Mouse (Mus musculus) stomach, adult 2 months (tissue): ENCODE results near the gene Gm49355. TPM values are rescaled to one million over a fixed set of nuclear protein-coding genes. Genes with fewer than 3 reads are reported as not detected.

Experiments
- polyA plus RNA-seq: library from polyadenylated mRNA; depleted of rRNA; stranded (reverse); fragments of >200 nt; gene quantifications from 2 replicates; pipeline ENCODE4 v1.2.3, GENCODE M21; 2012; rRNA removed

Gm49355 gene
- polyA plus RNA-seq: not detected in 2 replicates

DNA sequence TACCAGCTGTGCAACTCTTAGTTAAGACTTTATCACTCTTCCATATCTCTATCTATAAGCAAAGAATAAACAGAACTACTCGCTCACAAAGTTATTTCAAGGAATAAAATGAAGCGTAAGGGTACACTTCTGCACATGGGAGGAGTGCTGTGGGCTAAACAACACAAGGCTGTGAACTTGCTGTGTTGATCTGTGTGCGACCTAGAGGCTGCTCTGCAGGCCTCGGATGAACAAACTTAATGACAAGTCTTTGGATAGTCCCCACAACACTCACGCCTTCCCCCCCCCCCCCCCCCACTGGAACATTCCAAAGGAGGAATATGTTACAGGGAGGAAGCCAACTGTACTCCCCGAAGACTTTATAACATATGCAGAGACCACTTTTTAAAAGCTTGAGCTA is at the start of gene Gm49355:
Gene Gm49355, plus strand, starts transcription at position 336 of the 400 bp plus-strand sequence.

DNA sequence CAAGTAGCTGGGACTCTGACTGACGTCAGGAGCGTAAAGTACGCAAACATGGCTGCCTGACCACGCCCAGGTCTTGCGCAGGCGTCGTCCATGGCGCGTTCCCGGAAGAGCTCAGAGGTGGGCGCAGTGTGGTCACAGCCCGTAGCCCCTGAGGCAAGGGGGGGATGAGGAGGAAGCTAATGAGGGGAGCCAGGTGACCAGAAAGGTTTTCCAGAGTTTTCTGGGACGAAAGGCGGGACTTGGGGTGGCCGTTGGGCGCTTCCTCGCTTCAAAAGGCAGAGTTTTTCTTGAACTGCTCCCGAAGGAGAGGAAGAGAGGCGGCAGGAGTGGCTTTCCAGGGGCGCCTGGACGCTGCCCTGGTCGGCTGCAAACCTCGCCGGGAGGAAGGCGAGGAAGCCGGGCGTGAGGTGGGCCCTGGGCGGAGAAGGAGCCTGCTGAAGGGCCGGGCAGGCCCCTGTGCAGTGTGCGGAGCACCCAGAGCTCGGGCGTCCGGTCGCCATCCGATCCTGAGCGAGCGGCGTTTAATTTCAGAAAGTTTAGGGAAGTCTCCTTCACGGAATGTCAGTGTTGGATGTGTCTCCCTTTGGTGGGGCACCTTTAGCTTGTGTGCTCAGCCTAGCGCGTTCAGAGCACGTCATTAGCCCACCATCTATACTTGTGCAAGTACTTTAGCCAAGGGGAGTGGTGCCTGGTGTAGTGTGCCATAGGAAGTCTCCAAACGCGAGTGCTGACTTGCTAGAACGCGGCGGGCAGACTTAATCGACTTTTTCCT is 551 bp downstream of the Gm49355 start, which contains the start of gene 3830406C13Rik:
Gene 3830406C13Rik, plus strand, starts transcription at position 33 of the 772 bp plus-strand sequence.

DNA sequence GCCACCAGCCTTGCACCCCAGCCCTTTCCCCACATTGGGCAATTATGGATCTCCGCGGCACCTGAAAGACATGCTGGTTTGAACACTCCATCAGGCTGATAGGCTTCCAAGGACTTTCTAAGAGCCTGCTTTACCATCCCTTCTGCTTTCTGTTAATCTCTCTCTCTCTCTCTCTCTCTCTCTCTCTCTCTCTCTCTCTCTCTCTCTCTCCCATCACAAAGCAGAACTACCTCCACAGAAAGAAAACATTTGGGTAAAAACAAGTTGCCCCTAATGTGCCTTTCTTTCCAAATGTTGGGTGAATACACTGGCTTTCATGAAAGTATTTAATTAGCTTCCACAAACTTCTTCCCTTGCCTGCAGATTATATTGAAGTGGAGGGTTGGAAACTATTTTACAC is 64.3 kb downstream of the Gm49355 start, which contains the start of gene Fezf2:
Gene Fezf2, minus strand, starts transcription at position 101 of the 400 bp plus-strand sequence.

Other genes with a start within 250 kb of the Gm49355 start
- gene 3830406C13Rik, start 197 bp downstream of the Gm49355 start, polyA plus RNA-seq: 0.55 and 0.98 TPM in 2 replicates
- not detected in 2 replicates for gene Fezf2, start 64.2 kb downstream of the Gm49355 start, polyA plus RNA-seq